Mouse (Mus musculus) stomach, postnatal 0 days (tissue): ENCODE measurements around the gene Dctn2.

Experiments used
- CTCF ChIP-seq: IDR thresholded peaks from 2 replicates; pipeline ENCODE4 v1.5.1; 2016; ENCODE audit warnings: antibody characterized with exemption, low read depth, mild to moderate bottlenecking, moderate library complexity
- EP300 ChIP-seq: optimal IDR thresholded peaks from 2 replicates; pipeline ENCODE3; 2016; ENCODE audit warnings: antibody characterized with exemption

DNA sequence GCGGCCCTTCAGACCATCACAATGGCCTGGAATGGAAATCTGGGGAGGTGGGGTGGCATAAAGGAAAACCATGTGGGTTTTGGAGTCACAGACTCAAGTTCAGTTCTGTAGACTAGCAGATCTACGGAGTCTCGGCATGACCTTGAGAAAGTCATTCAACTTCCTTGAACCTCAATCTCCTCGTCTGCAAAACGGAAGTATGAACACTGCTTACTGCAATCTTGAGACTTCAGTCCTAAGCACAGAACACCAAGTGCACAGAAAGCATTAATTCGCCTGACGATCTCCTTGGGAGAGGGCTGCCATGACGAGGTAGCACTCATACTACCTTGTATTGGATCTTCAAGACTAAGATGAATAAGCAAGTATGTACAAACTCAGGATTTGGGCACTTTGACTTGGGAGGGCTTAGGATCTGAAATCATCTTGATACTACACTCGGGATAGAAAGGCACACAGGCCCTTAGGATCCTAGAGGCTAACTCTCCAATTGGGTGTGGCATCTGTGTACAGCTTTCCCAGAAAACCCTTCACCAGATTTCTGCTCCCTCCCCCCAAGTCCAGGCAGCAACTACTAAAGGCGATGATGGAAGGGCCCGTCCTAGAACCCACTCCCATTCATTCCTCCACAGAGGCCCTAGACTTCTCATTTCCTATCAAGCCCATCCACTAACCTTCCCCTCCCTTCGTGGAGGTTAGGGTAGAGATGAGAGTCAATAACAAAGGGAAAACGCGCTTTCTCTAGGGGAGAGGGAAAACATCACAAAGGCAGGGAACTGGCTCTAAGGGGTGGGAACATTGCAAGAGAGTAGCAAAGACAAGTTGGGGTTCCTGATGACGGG, 4.2 kb upstream of the Dctn2 start:
- TF ChIP-seq CTCF = no peak
- no peak for TF ChIP-seq EP300
